Mouse (Mus musculus): ENCODE data around the gene Col4a2.

Gene Col4a2

DNA sequence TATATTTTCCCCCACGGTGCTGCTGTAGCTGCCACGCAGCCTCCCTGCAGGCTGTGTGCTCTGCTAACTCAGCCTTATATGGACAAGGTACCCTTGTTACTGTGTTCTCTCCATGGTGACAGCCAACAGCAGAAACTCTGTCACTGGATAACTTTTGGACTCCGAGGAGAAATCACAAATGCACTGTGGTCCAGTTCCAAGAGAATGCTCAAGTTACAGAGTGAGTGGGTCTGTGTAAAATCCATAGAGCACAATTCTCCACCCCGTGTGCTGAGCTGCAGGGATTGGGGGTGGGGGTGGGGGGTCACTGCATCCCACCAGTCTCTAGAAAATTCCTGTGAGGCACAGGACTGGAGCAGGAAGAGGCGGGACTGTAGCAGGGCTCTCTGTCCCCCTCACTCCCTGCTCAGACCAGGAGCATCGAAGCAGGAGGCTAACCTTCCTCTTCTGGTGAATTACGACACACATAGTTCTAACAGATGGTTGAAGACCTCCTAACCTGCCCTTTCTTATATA, 45.4 kb downstream of the Col4a2 start:
- DNase-seq (ENCODE audit: low spot score in 2 of 2): no peak

DNA sequence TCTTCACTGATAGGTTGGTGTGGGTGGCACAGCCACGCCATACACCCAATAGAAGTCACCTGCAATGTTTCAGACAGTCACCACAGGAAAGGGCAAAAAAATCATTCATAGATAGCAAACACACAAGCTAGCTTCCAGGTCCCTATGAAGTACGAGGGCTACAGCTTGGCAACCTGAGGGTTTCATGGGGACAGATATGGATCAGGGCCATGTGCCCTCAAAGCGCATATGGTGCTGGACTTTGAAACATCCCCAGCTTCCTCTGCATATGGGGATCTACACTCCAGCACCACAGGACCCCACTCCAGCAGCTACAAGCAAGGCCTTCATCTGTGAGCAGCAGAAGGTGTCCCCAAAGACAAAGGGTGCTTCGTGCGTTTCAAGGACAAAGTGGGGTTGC, 47.2 kb downstream of the Col4a2 start:
- DNase-seq (ENCODE audit: low spot score in 2 of 2): no peak

DNA sequence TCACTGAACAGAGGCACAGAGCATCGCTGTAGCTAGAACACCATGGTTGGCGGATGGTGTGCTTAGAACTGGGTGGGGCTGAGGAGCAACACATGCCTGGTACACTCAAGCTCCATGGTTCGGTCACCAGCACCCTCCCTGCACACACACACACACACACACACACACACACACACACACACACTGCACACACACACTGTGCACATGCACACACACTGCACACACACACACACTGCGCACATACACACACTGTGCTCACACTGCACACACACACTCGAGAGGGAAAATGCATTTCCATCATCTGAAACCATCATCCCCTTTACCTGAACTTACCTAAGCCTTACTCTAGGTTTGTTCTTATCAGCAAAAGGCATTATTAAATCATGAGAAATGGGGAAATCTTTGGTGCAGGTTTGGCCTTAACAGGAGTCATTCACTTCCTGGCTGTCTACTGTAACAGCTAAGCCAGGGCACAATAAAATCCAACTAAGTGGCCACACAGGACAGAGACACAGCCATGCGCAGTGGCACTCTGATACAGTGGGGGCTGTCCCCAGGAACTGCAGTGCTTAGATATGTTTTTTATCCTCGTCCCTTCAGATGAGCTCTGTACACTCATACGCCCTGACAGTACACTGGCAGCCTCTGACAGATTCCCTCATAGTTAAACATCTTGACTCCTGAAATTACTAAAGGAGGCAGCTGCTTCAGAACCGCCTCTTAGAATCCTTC, 49.1 kb downstream of the Col4a2 start:
- no peak for DNase-seq (ENCODE audit: low spot score in 2 of 2)

DNA sequence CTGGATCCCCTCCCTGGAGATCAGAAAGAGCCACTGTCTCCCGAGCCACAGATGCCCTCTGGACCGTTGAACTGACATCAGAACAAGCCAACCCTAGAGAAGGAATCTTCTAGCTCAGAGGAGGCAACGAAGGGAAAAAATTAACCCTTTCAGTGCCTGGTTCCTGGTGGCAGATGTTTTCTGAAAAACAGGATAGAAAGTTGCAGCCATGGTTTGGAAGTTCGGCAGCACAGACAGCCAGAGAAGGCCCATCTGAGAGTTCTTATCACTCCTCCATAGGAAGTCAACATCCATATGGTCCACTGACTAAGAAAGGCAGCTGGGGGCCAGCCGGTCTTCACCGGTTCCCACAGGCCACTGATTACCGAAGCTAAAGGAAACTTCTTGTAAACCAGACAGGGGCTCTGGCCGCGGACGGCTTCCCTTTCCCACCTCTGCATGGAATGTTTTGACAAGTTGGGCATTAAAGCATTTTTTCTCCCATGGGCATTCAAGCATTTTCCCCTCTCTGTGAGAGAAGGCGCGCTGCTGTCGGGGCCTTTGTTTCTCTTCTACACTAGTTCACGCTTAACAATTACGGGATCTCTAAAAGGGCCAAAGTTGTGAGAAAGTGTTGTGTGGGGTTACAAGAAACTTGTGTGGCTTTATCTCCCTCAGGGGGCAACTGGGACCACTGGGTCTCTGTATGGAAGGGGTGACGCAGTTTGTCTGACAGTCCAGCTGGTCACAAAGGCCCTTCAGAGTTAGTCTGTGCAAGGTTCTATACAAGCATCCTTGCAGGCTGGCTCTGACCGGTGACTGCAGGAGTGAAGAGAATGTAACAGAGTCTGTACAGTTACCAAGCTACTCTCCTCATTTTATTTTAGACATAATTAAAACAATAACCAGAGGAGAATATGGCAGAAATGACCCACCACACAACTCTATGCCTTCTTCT, 49.9 kb downstream of the Col4a2 start:
- DNase-seq (ENCODE audit: low spot score in 2 of 2): no peak

DNA sequence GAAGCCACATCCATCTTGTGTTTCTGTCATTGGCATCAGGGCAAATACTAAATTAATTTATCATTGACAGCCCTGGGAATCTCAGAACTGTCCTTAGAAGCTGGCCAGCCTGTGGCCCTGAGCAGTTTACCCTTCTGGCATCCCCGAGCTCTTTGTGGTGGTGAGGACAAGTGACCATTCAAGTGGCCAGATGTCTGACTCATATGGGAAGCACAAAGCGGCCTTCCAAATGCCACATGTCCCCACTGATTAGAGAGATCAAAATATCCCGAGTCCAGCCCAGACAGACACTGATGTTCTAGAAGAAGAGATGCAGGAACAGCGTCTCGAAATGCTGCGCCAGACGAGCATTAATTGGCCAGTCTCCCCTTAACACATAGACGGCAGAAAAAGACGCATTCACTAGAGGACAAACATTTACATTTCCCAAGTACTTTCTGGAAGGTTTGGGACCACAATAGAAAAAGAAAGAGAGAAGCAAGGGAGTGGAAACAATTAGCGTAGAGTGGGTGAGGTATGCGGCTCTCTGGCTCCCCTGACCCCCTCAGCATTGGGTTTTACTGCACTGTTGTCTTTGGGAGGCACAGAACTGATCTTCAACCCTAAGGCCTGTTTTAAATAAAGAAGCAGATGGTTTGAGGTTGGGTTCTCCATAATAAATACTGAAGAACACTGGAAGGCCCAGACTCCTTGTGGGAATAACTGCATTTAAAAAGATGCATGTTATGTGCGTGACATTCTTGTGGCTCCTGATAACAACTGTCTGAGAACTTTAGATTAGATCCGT, 50.9 kb downstream of the Col4a2 start:
- DNase-seq (ENCODE audit: low spot score in 2 of 2): no peak

DNA sequence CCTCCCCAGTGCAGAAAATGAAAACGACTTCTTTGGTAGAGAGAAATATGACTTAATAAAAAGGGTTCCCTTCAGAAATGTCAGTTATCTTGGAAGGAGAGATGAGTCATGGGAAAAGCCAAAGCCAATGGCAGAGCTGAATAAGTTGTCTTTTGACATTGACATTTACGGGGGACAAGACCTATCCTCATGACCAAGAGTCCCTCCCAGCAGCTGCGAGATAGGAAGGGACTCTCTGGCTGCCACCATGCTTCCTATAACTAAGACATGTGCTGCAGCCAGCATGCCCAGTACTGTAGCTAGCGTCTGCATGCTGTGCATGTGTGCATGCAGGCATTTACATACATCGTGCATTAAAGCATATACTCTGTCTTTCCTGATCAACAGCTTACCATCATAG, 53.6 kb downstream of the Col4a2 start:
- DNase-seq (ENCODE audit: low spot score in 2 of 2): no peak

DNA sequence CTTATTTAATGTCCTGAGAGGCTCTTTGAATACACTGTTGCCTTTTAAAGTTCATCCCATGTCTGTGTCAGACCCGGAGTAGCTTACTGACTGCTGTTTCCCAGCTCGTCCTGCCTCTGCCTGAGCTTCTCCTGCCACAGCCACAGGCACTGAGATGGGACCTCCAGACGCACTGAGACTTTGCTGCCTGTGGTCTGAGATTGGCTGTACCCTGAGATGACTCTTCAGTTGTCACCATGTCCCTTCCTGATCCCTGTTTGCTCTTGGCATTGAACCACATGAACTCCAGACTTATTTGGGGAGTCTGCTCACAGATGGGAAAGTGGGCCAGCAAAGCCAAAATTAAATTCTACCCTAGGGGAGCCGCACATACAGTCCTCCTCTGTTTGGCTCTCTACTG, 54.1 kb downstream of the Col4a2 start:
- no peak for DNase-seq (ENCODE audit: low spot score in 2 of 2)

DNA sequence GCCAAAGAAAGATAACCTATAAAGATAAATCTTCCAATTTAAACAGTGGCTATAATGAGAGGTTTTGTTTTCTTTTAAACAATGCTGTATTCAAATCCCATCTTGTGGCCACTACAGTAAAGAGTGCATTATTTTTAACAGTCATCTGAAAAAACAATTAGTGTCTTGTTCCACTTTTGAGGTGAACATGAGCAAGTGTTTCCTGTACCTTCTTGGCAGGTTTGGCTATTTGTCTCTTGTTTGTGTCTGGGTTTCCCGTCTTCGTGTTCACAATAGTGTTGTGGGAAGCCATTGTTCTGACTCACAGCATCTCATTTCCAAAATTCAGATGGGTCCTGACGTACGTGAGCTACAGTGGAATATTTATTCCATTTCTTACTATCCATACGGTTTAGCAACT, 55.1 kb downstream of the Col4a2 start:
- no peak for DNase-seq (ENCODE audit: low spot score in 2 of 2)

DNA sequence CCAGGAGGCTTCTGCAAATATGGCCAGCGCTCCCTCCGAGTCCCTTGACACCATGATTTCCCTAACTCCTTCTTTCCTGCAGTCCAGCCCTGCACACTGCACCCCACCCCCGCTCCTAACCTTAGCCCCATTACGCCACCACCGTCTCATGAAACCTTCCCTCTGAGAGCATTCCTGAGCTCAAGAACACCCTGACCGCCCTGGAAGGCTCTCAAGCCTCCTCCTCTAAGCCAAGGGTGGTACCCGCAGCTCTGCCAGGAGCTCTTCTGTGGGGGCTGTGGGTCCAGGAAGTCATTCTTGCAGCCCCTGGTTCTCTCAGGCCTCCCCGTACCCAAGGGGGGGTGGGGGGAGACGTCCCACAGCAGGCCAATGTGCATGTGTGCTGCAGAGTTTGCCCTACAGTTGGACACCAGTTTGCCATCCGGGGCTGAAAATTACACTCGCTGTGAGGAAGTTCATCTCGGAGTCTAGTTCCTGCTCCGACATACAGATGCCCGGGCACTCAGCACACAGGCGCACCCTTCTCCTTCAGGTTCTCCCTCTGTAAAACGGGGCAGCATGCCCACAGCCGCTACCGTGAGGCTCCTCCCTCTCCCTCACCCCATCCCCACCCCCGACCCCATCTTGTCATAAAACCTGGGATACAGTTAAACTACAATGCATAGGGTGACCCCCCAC, 57.1 kb downstream of the Col4a2 start:
- DNase-seq (ENCODE audit: low spot score in 2 of 2): no peak

DNA sequence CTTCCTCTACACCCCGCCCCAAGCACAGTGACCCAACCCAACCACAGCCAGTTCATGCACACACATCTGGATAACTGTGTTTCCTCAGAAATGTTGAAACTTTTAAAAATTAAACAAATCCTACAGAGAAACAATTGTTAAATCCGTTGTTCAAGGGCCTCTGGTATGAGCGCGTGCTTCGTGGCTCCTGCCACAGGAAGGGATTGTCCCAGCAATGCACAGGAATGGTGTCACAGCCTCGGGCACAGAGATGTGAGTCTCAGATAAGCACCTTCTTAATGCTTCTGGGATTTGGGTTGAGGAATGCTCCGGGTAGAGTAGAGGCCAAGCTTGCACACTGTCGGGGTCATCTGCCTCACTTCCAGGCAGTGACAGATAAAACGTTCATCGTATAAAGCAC, 58.7 kb downstream of the Col4a2 start:
- no peak for DNase-seq (ENCODE audit: low spot score in 2 of 2)

DNA sequence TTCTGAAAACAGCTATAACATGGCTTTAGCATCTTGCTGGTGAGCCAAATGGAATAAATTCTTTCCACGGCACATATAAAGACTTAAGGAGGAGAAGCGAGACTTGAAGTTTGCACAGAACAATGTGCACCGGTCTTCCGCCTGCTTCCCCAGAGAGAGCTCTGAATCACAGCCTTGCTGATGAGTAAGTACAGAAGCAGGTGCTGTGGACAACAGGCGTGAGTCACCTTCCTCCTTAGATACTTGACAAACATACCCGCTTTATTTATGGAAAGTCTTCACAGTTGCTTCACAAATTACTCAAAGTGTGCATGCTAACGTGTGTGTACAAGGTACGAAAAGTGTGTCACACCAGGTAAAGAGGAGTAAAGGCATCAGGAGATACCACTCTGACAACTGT, 59.5 kb downstream of the Col4a2 start:
- no peak for DNase-seq (ENCODE audit: low spot score in 2 of 2)

DNA sequence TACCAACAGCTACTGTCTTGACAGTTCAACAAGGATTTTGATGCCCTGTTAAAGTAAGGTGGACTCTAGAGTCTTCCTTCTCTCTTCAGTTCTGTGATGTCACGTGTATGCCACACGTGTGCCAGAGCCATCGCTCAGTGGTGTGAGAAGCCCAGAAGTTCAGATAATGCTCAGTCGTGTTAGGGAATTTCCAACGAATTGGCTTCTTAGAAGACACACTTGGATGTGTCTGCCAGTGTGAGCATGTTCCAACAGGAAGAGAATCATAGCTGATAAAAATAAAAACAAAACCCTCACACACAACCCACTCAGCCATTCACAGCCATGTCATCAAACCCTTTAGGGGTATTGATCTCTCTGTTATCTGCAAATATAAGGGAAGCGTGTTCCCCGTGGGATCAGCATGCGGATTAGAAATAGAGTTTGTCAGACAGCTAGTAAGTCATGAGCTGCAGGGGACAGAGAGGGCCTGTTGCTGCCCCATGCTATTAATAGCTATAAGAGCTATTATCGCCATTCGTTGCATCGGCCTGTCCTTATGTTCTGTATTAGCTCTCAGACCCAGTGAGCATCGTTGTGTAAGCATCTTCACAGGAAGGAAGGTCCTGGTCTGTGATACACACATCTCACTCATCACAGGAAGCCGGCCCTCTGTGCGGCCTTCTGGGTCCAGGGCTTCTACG, 61.2 kb downstream of the Col4a2 start:
- no peak for DNase-seq (ENCODE audit: low spot score in 2 of 2)

DNA sequence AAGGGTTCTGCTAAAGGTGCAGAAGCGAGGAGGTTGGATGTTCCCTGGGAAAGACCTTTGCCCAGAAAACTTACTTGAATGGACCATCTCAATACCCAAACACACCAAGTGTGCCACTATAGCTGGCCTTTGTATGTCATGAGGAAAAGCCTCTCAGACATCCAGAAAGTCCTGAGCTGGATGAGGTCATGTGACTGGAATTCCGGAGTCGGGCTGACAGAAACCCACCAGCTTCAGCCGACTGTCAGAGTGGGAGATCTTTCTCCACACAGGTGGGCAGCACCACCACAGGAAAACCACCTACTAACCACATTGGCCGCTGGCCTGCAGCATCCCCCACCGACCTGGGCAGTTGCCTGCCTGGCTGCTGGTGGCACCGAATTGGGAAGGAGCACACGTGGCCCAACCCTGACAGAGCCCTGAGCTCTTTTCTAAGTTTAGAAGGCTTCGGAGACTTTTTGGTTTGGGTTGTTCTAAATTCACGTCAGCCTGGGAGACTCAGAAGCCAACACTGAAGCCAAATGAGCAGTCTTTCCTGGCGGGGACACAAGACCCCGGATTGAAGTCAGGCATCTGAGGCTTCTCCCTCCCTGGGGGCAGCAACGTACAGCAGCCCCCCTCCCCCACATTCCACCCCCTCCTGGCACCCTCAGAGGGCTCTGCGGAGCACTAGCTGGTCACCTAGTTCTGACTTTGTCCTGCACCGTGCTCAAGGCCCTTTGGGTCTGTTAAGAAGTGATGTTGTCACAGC, 61.9 kb downstream of the Col4a2 start:
- DNase-seq (ENCODE audit: low spot score in 2 of 2): no peak

DNA sequence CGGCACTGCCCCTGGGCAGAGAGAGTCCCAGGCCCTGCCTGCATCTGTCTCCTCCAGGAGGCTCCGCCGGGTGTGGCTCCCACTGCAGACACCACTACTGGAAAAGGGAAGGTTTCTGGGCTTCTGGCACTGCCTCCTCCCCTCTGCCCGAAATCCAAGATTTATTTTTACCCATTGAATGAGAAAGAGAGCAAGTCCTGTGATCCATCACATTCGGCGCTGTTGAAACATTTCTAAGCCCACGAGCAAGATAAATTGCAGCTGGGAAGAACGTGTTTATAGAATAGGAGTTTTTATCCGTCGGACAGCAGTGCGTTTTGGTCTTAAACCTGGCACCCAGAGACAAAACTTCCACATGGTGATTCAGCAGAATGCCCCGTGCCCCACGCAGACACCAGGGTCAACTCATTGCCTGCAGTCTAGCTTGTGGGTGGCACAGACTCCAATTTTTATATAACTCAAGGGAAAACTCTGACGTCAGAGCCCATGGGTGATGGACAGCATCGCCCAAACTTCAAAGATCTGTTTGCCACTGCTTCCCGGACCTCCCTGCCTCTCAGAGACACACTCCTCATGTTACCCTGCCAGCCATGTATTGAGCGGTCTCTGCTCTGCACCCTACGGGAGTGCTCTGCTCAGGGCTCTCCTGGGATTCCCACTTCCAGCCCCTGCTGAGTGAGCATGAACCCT, 63.3 kb downstream of the Col4a2 start:
- DNase-seq (ENCODE audit: low spot score in 2 of 2): no peak

DNA sequence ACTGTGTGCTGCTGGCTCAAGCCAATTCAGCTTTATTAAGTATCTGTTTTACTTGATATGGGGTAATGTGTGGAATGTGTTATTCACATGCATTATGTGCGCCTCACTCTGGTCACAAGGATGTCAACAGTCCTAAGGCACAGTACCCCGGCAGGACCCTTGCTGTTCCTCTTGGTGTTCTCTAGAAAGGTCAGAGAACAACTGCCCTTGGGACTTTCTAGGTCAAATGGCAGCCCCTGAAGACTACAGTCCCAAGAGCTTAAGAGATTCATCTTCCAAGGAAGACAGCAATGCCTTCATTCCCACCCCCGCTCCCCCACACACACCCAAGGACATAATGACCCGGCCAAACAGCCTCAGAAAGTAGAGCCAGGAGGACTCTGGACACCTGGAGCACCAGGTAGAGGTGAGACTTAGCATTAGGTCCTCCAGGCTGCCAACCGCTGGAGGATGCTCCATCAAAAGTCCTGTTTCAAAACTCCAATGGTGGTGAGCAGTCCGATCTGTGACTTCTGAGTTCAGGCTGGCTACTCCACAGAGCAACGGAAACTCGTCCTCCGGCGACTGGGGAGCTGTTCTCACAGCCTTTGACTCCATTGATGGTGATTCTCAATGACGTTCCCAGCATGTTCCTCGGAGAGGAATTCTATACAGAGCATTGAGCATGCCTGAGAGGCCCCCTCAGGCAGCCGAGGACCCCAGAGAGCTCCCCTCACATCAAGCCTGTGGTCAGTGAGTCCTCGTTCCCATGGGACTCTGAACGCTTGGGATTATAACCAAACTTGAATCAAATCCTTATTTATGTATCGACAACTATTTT, 65.0 kb downstream of the Col4a2 start:
- no peak for DNase-seq (ENCODE audit: low spot score in 2 of 2)

DNA sequence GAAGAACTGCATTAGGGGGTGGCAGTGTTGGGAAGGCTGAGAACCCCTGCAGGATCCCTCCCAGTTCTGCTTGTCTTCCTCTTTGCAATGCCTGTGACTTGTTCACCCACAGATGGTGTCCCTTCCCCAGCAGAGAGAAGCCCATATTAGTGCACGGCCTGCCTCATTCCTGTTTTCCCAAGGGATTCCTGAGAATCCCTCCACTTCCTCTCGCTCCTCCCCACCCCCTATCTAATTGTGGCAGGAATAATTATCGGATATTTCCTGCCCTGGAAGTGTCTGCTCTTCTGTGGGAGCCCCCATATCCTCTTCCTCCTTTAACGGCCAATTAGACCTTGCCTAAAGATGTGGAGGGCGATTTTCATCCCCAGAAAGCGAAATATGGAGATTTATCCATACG, 67.0 kb downstream of the Col4a2 start:
- no peak for DNase-seq (ENCODE audit: low spot score in 2 of 2)

DNA sequence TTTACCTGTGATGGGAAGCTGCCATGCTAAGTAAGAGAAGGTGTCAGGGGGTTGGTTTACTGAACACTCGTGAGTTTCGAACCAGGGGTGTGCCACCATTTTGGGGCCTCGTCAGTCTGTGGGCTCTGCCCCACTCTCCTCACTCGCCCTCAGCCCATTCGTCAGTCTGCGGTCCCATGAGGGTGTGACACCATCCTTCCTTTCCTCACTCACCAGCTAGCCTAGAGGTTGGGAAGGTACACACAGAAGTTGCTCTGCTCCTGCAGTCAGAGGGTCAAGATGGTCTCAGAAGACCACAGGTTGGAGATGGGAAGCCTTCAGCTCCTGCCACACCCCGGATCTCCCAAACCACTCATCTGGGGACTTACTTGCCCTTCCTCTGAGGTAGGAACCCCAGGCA, 68.9 kb downstream of the Col4a2 start:
- no peak for DNase-seq (ENCODE audit: low spot score in 2 of 2)

DNA sequence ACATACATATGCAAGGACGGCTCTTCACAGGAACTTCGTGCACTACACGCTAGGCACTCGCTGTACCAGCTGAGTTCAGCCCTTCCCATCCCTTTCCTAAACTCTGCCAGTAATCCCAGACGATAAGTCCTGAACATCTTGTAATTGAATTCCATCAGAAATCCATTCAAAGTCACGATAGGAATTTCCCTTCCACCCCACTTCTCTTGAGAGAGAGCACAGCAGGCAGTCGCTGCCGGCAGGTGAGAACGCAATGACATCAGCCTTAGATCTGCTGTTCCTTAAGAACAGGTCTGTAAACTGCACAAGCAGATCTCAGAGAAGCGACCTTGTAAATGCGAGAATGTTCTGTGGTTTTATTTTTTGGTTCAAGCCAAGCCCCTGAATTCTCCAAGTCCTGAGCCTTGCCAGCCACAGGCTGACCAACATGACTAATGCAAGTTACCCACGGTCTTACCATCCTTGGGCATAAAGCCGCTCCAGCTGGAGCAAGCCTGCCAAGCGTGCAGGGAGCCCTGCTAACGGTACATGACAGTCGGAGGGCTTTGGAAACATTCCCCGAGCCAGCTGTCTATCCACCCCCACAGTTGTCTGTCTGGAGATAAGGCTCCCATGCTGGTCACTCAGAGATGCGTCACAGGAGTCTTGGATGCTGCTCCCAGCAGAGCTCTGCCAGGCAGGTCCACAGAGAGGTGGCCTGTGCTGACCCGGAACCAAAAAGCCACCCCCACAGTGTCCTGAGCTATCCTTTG, 69.6 kb downstream of the Col4a2 start:
- DNase-seq (ENCODE audit: low spot score in 2 of 2): no peak

All from spleen, postnatal 14 days (tissue).